ENCODE assay signal across 16 mouse cellular contexts in genomic region chr9:114112226-114112625, GRCm38 (mm10). TPM values are rescaled to one million over a fixed set of nuclear protein-coding genes. Genes with fewer than 3 reads are reported as not detected.
DNase-seq lines count a peak whose midpoint lies in the region; ATAC-seq and TF ChIP-seq lines count a peak whose summit lies in the region.
"Had no signal": no experiment of that assay in that cellular context is flagged by ENCODE, and none has a peak within 500 bp of the region (broad histone marks: within the 10 kb centered on the region; RNA-seq: fewer than 3 reads in every experiment).

No protein-coding gene starts in this region.

- H3K9ac ChIP-seq in hindbrain, embryonic 14.5 days, result no peak overlapping the region
- no peak overlapping the region for H3K9ac ChIP-seq in lung, postnatal 0 days (replicated peaks; ENCODE audit: low read depth)
- H3K9ac ChIP-seq in limb, embryonic 15.5 days, result no peak overlapping the region
- H3K9ac ChIP-seq: forebrain, embryonic 15.5 days; liver, embryonic 14.5 days had no signal

- DNase-seq in hindbrain, embryonic 14.5 days (ENCODE audit: low spot score), result peak; percentile 30
- DNase-seq in hindbrain, embryonic 10.5 days (ENCODE audit: low spot score), result no peak
- DNase-seq in lung, postnatal 0 days (ENCODE audit: low spot score), result peak; percentile 10
- DNase-seq in lung, postnatal 4 days, result no peak
- DNase-seq in Patski (ENCODE audit: low read depth, low spot score), result peak; percentile 25
- DNase-seq in kidney, postnatal 14 days, result no peak
- no peak for DNase-seq in cerebellum, adult 9-11 months
- DNase-seq: cerebellum, adult 8-10 months; kidney, postnatal 4 days; right cerebral cortex, postnatal 25 days had no signal

- ATAC-seq in hindbrain, embryonic 14.5 days (ENCODE audit: low FRiP score), result no peak
- no peak for ATAC-seq in lung, postnatal 0 days
- ATAC-seq in Patski, result peak; percentile 52
- peak; percentile 83 for ATAC-seq in limb, embryonic 15.5 days (ENCODE audit: insufficient number of reproducible peaks, low FRiP score, low TSS enrichment, low read depth)
- ATAC-seq: CD4-positive, CD25-positive, alpha-beta regulatory T cell, adult 4 months; forebrain, embryonic 15.5 days; intestine, postnatal 0 days had no signal

- H3K4me2 ChIP-seq in hindbrain, embryonic 14.5 days (replicated peaks), result no peak overlapping the region
- H3K4me2 ChIP-seq in lung, postnatal 0 days (replicated peaks; ENCODE audit: low read depth, low read length), result no peak overlapping the region
- H3K4me2 ChIP-seq in limb, embryonic 15.5 days, result no peak overlapping the region
- H3K4me2 ChIP-seq: forebrain, embryonic 15.5 days had no signal

- H3K4me1 ChIP-seq in hindbrain, embryonic 14.5 days (replicated peaks; ENCODE audit: control insufficient read depth, insufficient read depth, low read length), result no peaks in the 10 kb centered on the region
- no peaks in the 10 kb centered on the region for H3K4me1 ChIP-seq in hindbrain, embryonic 10.5 days (replicated peaks)
- no peaks in the 10 kb centered on the region for H3K4me1 ChIP-seq in lung, postnatal 0 days (ENCODE audit: insufficient read depth, low read depth, low read length)
- H3K4me1 ChIP-seq in limb, embryonic 15.5 days, result 0 out of 2 replicates have a peak, but pooled peaks cover 5% of the 10 kb centered on the region
- H3K4me1 ChIP-seq: forebrain, embryonic 15.5 days had no signal

- H3K27me3 ChIP-seq in hindbrain, embryonic 14.5 days (ENCODE audit: control insufficient read depth, insufficient read depth, low read length), result no peaks in the 10 kb centered on the region
- H3K27me3 ChIP-seq in hindbrain, embryonic 10.5 days (ENCODE audit: insufficient read depth, poor library complexity, severe bottlenecking), result no peaks in the 10 kb centered on the region
- H3K27me3 ChIP-seq in lung, postnatal 0 days (replicated peaks; ENCODE audit: insufficient read depth, low read length), result no peaks in the 10 kb centered on the region
- no peaks in the 10 kb centered on the region for H3K27me3 ChIP-seq in Patski
- no peaks in the 10 kb centered on the region for H3K27me3 ChIP-seq in limb, embryonic 15.5 days
- H3K27me3 ChIP-seq: forebrain, embryonic 15.5 days had no signal

- TF ChIP-seq CTCF in lung, postnatal 0 days (IDR thresholded peaks at IDR 0.05), result no peak
- no peak for TF ChIP-seq CTCF in Patski (IDR thresholded peaks at IDR 0.05)

- H3K27ac ChIP-seq in hindbrain, embryonic 14.5 days, result no peak overlapping the region
- H3K27ac ChIP-seq in hindbrain, embryonic 10.5 days, result no peak overlapping the region
- no peak overlapping the region for H3K27ac ChIP-seq in lung, postnatal 0 days (ENCODE audit: low read length)
- H3K27ac ChIP-seq in limb, embryonic 15.5 days, result peak overlapping the region; percentile 48; the same call in 1 of the 2 replicates
- H3K27ac ChIP-seq: forebrain, embryonic 15.5 days; left cerebral cortex, adult 2 months; liver, embryonic 14.5 days had no signal

- CTCF ChIA-PET in Patski (lab: Charles Lee), result interaction anchor here (0.9 to 1.3 kb wide), 2 partner anchors 74 to 120 kb away, joined by 3 read pairs; no protein-coding TSS in a partner anchor

- in situ Hi-C loops in Patski (cut with MboI; ENCODE audit: low pct_unique_long_range_greater_than_20kb), result loop anchor here (5.0 to 10.0 kb wide), 2 partner anchors 120 to 367 kb away; partner anchors contain the start of gene Clasp2

- 61% methylated on average over 6 of the region's 6 CpGs for WGBS in hindbrain, embryonic 14.5 days
- WGBS in hindbrain, embryonic 10.5 days, result 82% methylated on average over 6 of the region's 6 CpGs
- WGBS in lung, postnatal 0 days, result 25% methylated on average over 6 of the region's 6 CpGs
- 35% methylated on average over 6 of the region's 6 CpGs for WGBS in limb, embryonic 15.5 days

- H3K9me3 ChIP-seq in hindbrain, embryonic 14.5 days (ENCODE audit: control insufficient read depth, low read length), result no peaks in the 10 kb centered on the region
- H3K9me3 ChIP-seq in hindbrain, embryonic 10.5 days, result no peaks in the 10 kb centered on the region
- H3K9me3 ChIP-seq in lung, postnatal 0 days (ENCODE audit: low read length), result no peaks in the 10 kb centered on the region
- no peaks in the 10 kb centered on the region for H3K9me3 ChIP-seq in limb, embryonic 15.5 days
- H3K9me3 ChIP-seq: forebrain, embryonic 15.5 days had no signal

- no peak for TF ChIP-seq EP300 in lung, postnatal 0 days (IDR thresholded peaks at IDR 0.05)

- H3K4me3 ChIP-seq in hindbrain, embryonic 14.5 days (replicated peaks; ENCODE audit: low read length), result no peak overlapping the region
- H3K4me3 ChIP-seq in hindbrain, embryonic 10.5 days, result no peak overlapping the region
- no peak overlapping the region for H3K4me3 ChIP-seq in lung, postnatal 0 days (ENCODE audit: low read depth, low read length)
- no peak overlapping the region for H3K4me3 ChIP-seq in limb, embryonic 15.5 days
- H3K4me3 ChIP-seq: forebrain, embryonic 15.5 days; left cerebral cortex, adult 2 months had no signal

- H3K36me3 ChIP-seq in hindbrain, embryonic 14.5 days (replicated peaks; ENCODE audit: control insufficient read depth, insufficient read depth), result no peaks in the 10 kb centered on the region
- H3K36me3 ChIP-seq in hindbrain, embryonic 10.5 days, result no peaks in the 10 kb centered on the region
- no peaks in the 10 kb centered on the region for H3K36me3 ChIP-seq in lung, postnatal 0 days (ENCODE audit: insufficient read depth, low read length)
- H3K36me3 ChIP-seq in limb, embryonic 15.5 days, result no peaks in the 10 kb centered on the region
- H3K36me3 ChIP-seq: forebrain, embryonic 15.5 days had no signal

- POLR2A ChIA-PET in Patski (lab: Charles Lee), result interaction anchor here (0.8 kb wide), 1 partner anchor 124 kb away, joined by 5 read pairs; no protein-coding TSS in a partner anchor

RNA-seq across cellular contexts. Expression of gene Susd5, which starts 55.3 kb away (rescaled TPM):
- 0.39 and 0.65 TPM in 2 replicates for polyA plus RNA-seq in hindbrain, embryonic 14.5 days (2014; fragmentation: Nextera tagmentation; extraction: Ambion mirVana)
- 0.16 and 0.30 TPM in 2 replicates for polyA plus RNA-seq in hindbrain, embryonic 10.5 days (2016; fragmentation: Nextera tagmentation; extraction: Ambion mirVana)
- polyA plus RNA-seq in lung, postnatal 0 days (2015; fragmentation: Nextera tagmentation; extraction: Ambion mirVana), result 0.04 TPM in 1 of 2 replicates, not detected in the other
- not detected for polyA plus RNA-seq in Patski (2021)
- polyA plus RNA-seq in limb, embryonic 15.5 days (2015; fragmentation: Nextera tagmentation; extraction: Ambion mirVana), result 22.9 and 23.9 TPM in 2 replicates
- polyA plus RNA-seq: CD4-positive, CD25-positive, alpha-beta regulatory T cell, adult 4 months; forebrain, embryonic 15.5 days had no signal

Comparison
In these comparisons a context has a peak if more than half of its experiments do, and no peak if none do; other contexts are left out.
1. DNase-seq: peak in hindbrain, embryonic 14.5 days (single experiment), lung, postnatal 0 days (single experiment) and Patski (single experiment); none in hindbrain, embryonic 10.5 days (single experiment), lung, postnatal 4 days (0 of 2), kidney, postnatal 14 days (single experiment) and cerebellum, adult 9-11 months (single experiment).
2. ATAC-seq: peak in Patski (single experiment) and limb, embryonic 15.5 days (single experiment); none in hindbrain, embryonic 14.5 days (single experiment) and lung, postnatal 0 days (single experiment).
3. RNA of gene Susd5, which starts 55.3 kb away (polyA plus RNA-seq): 22.9 to 23.9 TPM in limb, embryonic 15.5 days; 0.39 to 0.65 TPM in hindbrain, embryonic 14.5 days, 0.16 to 0.30 TPM in hindbrain, embryonic 10.5 days, 0.04 TPM in lung, postnatal 0 days and not detected in Patski (single experiment); every median in the first group is over 10 times any median in the second.